ENCODE assay signal across 12 mouse cellular contexts in the genomic region with DNA sequence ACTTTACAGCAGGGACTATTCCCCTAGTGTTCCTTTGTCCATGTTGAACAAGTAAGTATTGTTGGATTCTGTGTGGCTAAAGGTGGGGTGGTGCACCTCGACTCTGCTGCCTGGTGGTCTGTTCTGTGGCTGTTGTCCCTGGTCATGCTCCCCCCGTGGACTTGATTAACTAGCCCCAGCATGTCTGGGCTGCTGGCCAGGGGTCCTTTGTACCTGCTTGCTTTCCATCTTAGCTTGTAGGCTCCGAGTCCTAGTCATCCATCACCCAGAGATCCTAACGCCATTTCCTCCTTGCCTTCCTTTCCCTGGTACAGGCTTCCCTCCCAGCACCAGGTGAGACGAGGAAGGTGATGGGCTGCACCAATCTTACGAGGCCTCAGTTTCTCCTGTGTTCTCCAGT. TPM values are rescaled to one million over a fixed set of nuclear protein-coding genes. Genes with fewer than 3 reads are reported as not detected.
DNase-seq lines count a peak whose midpoint lies in the region; ATAC-seq and TF ChIP-seq lines count a peak whose summit lies in the region.
"Had no signal": no experiment of that assay in that cellular context is flagged by ENCODE, and none has a peak within 500 bp of the region (broad histone marks: within the 10 kb centered on the region; RNA-seq: fewer than 3 reads in every experiment).

No protein-coding gene starts in this region.

- no peaks in the 10 kb centered on the region for H3K9me3 ChIP-seq in heart, embryonic 14.5 days (ENCODE audit: control insufficient read depth, low read length)
- H3K9me3 ChIP-seq in hindbrain, embryonic 16.5 days (ENCODE audit: control insufficient read depth, low read length): no peaks in the 10 kb centered on the region
- H3K9me3 ChIP-seq in midbrain, postnatal 0 days (ENCODE audit: low read length): no peaks in the 10 kb centered on the region

- peaks cover 29% of the 10 kb centered on the region for H3K27me3 ChIP-seq in heart, embryonic 14.5 days (ENCODE audit: control insufficient read depth, insufficient read depth, low read length)
- H3K27me3 ChIP-seq in hindbrain, embryonic 16.5 days (replicated peaks; ENCODE audit: control insufficient read depth, insufficient read depth, low read length): no peaks in the 10 kb centered on the region
- H3K27me3 ChIP-seq in midbrain, postnatal 0 days (ENCODE audit: insufficient read depth, low read length): no peaks in the 10 kb centered on the region

- H3K4me1 ChIP-seq in heart, embryonic 14.5 days (ENCODE audit: control insufficient read depth in 2 of 2, insufficient read depth in 2 of 2, low read length in 2 of 2): peaks cover 15 to 44% of the 10 kb centered on the region in 2 experiments
- peaks cover 12% of the 10 kb centered on the region for H3K4me1 ChIP-seq in hindbrain, embryonic 16.5 days (ENCODE audit: control insufficient read depth, insufficient read depth, low read depth, low read length)
- 0 out of 2 replicates have a peak, but pooled peaks cover 2% of the 10 kb centered on the region for H3K4me1 ChIP-seq in midbrain, postnatal 0 days (ENCODE audit: insufficient read depth, low read length)

- DNase-seq in left cerebral cortex, adult 2 months (ENCODE audit: extremely low spot score in 1 of 2, low spot score in 2 of 2): no peak
- no peak for DNase-seq in left cerebral cortex, postnatal 25 days (ENCODE audit: low spot score in 2 of 2)
- DNase-seq in midbrain, postnatal 0 days (ENCODE audit: low spot score): no peak
- DNase-seq in thymus, postnatal 0 days (ENCODE audit: low spot score): no peak
- no peak for DNase-seq in gastrocnemius, postnatal 14 days
- DNase-seq: adrenal gland, postnatal 25 days; thymus, postnatal 25 days had no signal

- H3K36me3 ChIP-seq in heart, embryonic 14.5 days (ENCODE audit: control insufficient read depth, insufficient read depth, low read length): no peaks in the 10 kb centered on the region
- H3K36me3 ChIP-seq in hindbrain, embryonic 16.5 days (ENCODE audit: control insufficient read depth, insufficient read depth, low read length): no peaks in the 10 kb centered on the region
- no peaks in the 10 kb centered on the region for H3K36me3 ChIP-seq in midbrain, postnatal 0 days (ENCODE audit: insufficient read depth, low read length)
- H3K36me3 ChIP-seq: G1E had no signal

- TF ChIP-seq CTCF in left cerebral cortex, adult 2 months (IDR thresholded peaks at IDR 0.05): no peak
- TF ChIP-seq CTCF in midbrain, postnatal 0 days (IDR thresholded peaks at IDR 0.05): no peak

- intact Hi-C loops in left cerebral cortex, adult 2 months (cut with DNase I): no loop called here
- intact Hi-C loops in left cerebral cortex, postnatal 25 days (cut with DNase I): no loop called here
- intact Hi-C loops in gastrocnemius, postnatal 14 days (cut with DNase I; ENCODE audit: low total_unique reads): no loop called here

- peak overlapping the region; percentile 97 for H3K27ac ChIP-seq in left cerebral cortex, adult 2 months
- H3K27ac ChIP-seq in heart, embryonic 14.5 days (replicated peaks in 1 of 2; ENCODE audit: control insufficient read depth in 1 of 2, insufficient read depth in 1 of 2, low read depth in 2 of 2, low read length in 2 of 2): no peak overlapping the region
- H3K27ac ChIP-seq in hindbrain, embryonic 16.5 days (ENCODE audit: low read depth, low read length): no peak overlapping the region
- no peak overlapping the region for H3K27ac ChIP-seq in midbrain, postnatal 0 days (ENCODE audit: low read depth, low read length)
- H3K27ac ChIP-seq: liver, embryonic 14.5 days had no signal

- WGBS in heart, embryonic 14.5 days: 72% methylated on average over 6 of the region's 6 CpGs
- 56% methylated on average over 6 of the region's 6 CpGs for WGBS in hindbrain, embryonic 16.5 days
- 86% methylated on average over 6 of the region's 6 CpGs for WGBS in midbrain, postnatal 0 days

- H3K4me2 ChIP-seq in heart, embryonic 14.5 days (ENCODE audit: low read length): peak overlapping the region; percentile 99
- peak overlapping the region; percentile 74 for H3K4me2 ChIP-seq in hindbrain, embryonic 16.5 days (ENCODE audit: low read length)
- peak overlapping the region; percentile 91 for H3K4me2 ChIP-seq in midbrain, postnatal 0 days (ENCODE audit: low read depth, low read length, poor library complexity, severe bottlenecking)

- peak overlapping the region; percentile 62 for H3K4me3 ChIP-seq in left cerebral cortex, adult 2 months
- peak overlapping the region in 1 of 2 experiments; percentile 64; a peak in 2 of 4 replicates for H3K4me3 ChIP-seq in heart, embryonic 14.5 days (ENCODE audit: control insufficient read depth in 1 of 2, insufficient read depth in 1 of 2, low read depth in 1 of 2, low read length in 2 of 2)
- H3K4me3 ChIP-seq in hindbrain, embryonic 16.5 days (ENCODE audit: low read length): peak overlapping the region; percentile 0; the same call in 1 of the 2 replicates
- peak overlapping the region; percentile 73; the same call in 1 of the 2 replicates for H3K4me3 ChIP-seq in midbrain, postnatal 0 days (ENCODE audit: low read depth, low read length)

- no peak for ATAC-seq in heart, embryonic 14.5 days (ENCODE audit: insufficient number of reproducible peaks, insufficient read depth, low FRiP score, low read depth)
- ATAC-seq in hindbrain, embryonic 16.5 days: no peak
- no peak for ATAC-seq in midbrain, postnatal 0 days (ENCODE audit: low FRiP score)
- no peak for ATAC-seq in erythroblast, adult 5-6 weeks (replicated peaks; ENCODE audit: low FRiP score, poor library complexity, severe bottlenecking)

- H3K9ac ChIP-seq in heart, embryonic 14.5 days (ENCODE audit: low read length): no peak overlapping the region
- no peak overlapping the region for H3K9ac ChIP-seq in hindbrain, embryonic 16.5 days (ENCODE audit: low read depth, low read length)
- H3K9ac ChIP-seq in midbrain, postnatal 0 days (replicated peaks; ENCODE audit: low read length, poor library complexity, severe bottlenecking): no peak overlapping the region
- H3K9ac ChIP-seq: liver, embryonic 14.5 days had no signal

RNA-seq across cellular contexts. Expression of gene Fam174b, which starts 1.7 kb away (rescaled TPM):
- 10 to 100 TPM; 32.9 to 33.8 TPM for total RNA-seq in left cerebral cortex, adult 2 months (2021)
- total RNA-seq in left cerebral cortex, postnatal 25 days (2021): 10 to 100 TPM; 35.5 to 38.1 TPM
- polyA plus RNA-seq in heart, embryonic 14.5 days (2014; fragmentation: Nextera tagmentation; extraction: Ambion mirVana): 45.5 and 51.2 TPM in 2 replicates
- 38.1 and 43.3 TPM in 2 replicates for polyA plus RNA-seq in hindbrain, embryonic 16.5 days (2015; fragmentation: Nextera tagmentation; extraction: Ambion mirVana)
- total RNA-seq in midbrain, postnatal 0 days (2014; rRNA removed): 27.7 and 36.2 TPM in 2 replicates
- polyA plus RNA-seq in midbrain, postnatal 0 days (2015; fragmentation: Nextera tagmentation; extraction: Ambion mirVana): 27.2 and 28.9 TPM in 2 replicates
- 10.4 and 11.7 TPM in 2 replicates for polyA plus RNA-seq in thymus, postnatal 0 days (2015; fragmentation: Nextera tagmentation; extraction: Ambion mirVana)
- total RNA-seq in erythroblast, adult 5-6 weeks (2015; ENCODE audit: low replicate concordance): not detected in 2 replicates
- total RNA-seq in erythroblast, adult 5-6 weeks (2017; ENCODE audit: low replicate concordance): 0.68 and 1.5 TPM in 2 replicates
- 1 to 10 TPM; 2.4 to 3.0 TPM for total RNA-seq in gastrocnemius, postnatal 14 days (2021)
